Mouse (Mus musculus) thymus, adult 2 months (tissue): Measurements from ENCODE around the gene Slc9a9.

Experiments
- CTCF ChIP-seq: fragments of 200-500 bp; IDR thresholded peaks from 2 replicates; pipeline ENCODE4 v1.5.1; 2012; ENCODE audit warnings: mild to moderate bottlenecking, control low read depth, low read length, moderate library complexity, borderline replicate concordance; ENCODE audit not compliant: control insufficient read depth, poor library complexity, insufficient read depth; ENCODE audit errors: extremely low read depth
- POLR2A ChIP-seq: fragments of 200-500 bp; IDR thresholded peaks from 2 replicates; pipeline ENCODE4 v1.6.1; 2012; ENCODE audit warnings: mild to moderate bottlenecking, low read length, control low read depth, moderate library complexity; ENCODE audit not compliant: control insufficient read depth, poor library complexity, insufficient read depth; ENCODE audit errors: extremely low read depth

- TF ChIP-seq POLR2A, result no peak
- TF ChIP-seq CTCF, result no peak
Measured at GRCm38 (mm10) chr9:95096486-95096885, 426.8 kb downstream of the Slc9a9 start.
